Mouse (Mus musculus) hindbrain, embryonic 11.5 days (tissue): ENCODE measurements around the gene Zfp473. TPM values are rescaled to one million over a fixed set of nuclear protein-coding genes. Genes with fewer than 3 reads are reported as not detected.
"Not testable (repeated sequence)": the region's sequence is repeated elsewhere in the genome, so short reads cannot be mapped to it uniquely, and the experiment has no call there.

Experiments used
- ATAC-seq: fragments of 200-750 bp; cut with Nextera tagmentation; 2 replicates; pipeline ENCODE4 v1.8.0; 2017; ENCODE audit warnings: mild to moderate bottlenecking, moderate TSS enrichment, moderate library complexity; ENCODE audit not compliant: low FRiP score
- DNase-seq: peaks from one replicate; pipeline ENCODE4 v3.0.0-alpha.2; 2015; ENCODE audit warnings: low spot score
- H3K27ac ChIP-seq: fragments of 300-500 bp; sonication (generic); 2 replicates; pipeline ENCODE4 v1.5.1; 2014; ENCODE audit warnings: mild to moderate bottlenecking, low read depth, low read length
- H3K27me3 ChIP-seq: fragments of 300-500 bp; sonication (generic); 2 replicates; pipeline ENCODE4 v1.6.1; 2014; ENCODE audit warnings: mild to moderate bottlenecking, low read length, moderate library complexity, mixed read lengths; ENCODE audit not compliant: control insufficient read depth, insufficient read depth
- H3K36me3 ChIP-seq: fragments of 300-500 bp; sonication (generic); 2 replicates; pipeline ENCODE4 v1.6.1; 2014; ENCODE audit warnings: mild to moderate bottlenecking, low read length, moderate library complexity, mixed read lengths; ENCODE audit not compliant: control insufficient read depth, insufficient read depth
- H3K4me1 ChIP-seq: fragments of 300-500 bp; sonication (generic); replicated peaks from 2 replicates; pipeline ENCODE4 v1.6.1; 2014; ENCODE audit warnings: low read length, mixed read lengths; ENCODE audit not compliant: control insufficient read depth, insufficient read depth
- H3K4me2 ChIP-seq: fragments of 300-500 bp; sonication (generic); replicated peaks from 2 replicates; pipeline ENCODE4 v1.6.1; 2014; ENCODE audit warnings: mild to moderate bottlenecking, low read depth, low read length
- H3K4me3 ChIP-seq: fragments of 300-500 bp; sonication (generic); 2 replicates; pipeline ENCODE4 v1.5.1; 2014; ENCODE audit warnings: low read depth, low read length
- H3K9ac ChIP-seq: fragments of 300-500 bp; sonication (generic); 2 replicates; pipeline ENCODE4 v1.6.1; 2014; ENCODE audit warnings: low read depth, low read length
- H3K9me3 ChIP-seq: fragments of 300-500 bp; sonication (generic); 2 replicates; pipeline ENCODE4 v1.6.1; 2016; ENCODE audit warnings: low read length; ENCODE audit not compliant: control insufficient read depth
- WGBS: fragments of 180-500 bp; shearing (Covaris S2); extraction: QIAGEN DNeasy Blood & Tissue Kit; methylation state at CpG from one replicate; pipeline ENCODE4 v1.1.7; 2014; 5-methylcytosine and 5-hydroxymethylcytosine counted together
- polyA plus RNA-seq: library from polyadenylated mRNA; unstranded; fragments of >200 nt; fragmentation: Nextera tagmentation; extraction: Ambion mirVana; gene quantifications from 2 replicates; pipeline ENCODE4 v1.2.1, GENCODE M21; 2014

The Zfp473 gene
- polyA plus RNA-seq: 3.0 and 3.7 TPM in 2 replicates

DNA sequence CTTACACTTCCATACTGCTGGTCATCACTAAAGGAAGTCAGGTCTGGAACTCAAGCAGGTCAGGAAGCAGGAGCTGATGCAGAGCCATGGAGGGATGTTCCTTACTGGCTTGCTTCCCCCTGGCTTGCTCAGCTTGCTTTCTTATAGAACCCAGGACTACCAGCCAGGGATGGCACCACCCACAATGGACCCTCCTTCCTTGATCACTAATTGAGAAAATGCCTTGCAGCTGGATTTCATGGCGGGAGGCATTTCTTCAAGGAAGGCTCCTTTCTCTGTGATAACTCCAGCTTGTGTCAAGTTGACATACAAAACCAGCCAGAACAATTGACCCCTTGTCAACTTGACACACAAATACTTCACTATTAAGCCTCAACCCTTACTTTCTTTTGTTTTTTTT, at the start of gene Zfp473:
Gene Zfp473 (minus strand): TSS at position 101 of the 400 bp plus-strand sequence.
- not testable (repeated sequence) for H3K4me2 ChIP-seq, H3K27me3 ChIP-seq, H3K36me3 ChIP-seq, ATAC-seq, H3K27ac ChIP-seq, H3K9me3 ChIP-seq, H3K4me3 ChIP-seq, H3K4me1 ChIP-seq, H3K9ac ChIP-seq, DNase-seq
- whole genome bisulfite sequencing: 93% methylated on average over 1 of the region's 1 CpGs

DNA sequence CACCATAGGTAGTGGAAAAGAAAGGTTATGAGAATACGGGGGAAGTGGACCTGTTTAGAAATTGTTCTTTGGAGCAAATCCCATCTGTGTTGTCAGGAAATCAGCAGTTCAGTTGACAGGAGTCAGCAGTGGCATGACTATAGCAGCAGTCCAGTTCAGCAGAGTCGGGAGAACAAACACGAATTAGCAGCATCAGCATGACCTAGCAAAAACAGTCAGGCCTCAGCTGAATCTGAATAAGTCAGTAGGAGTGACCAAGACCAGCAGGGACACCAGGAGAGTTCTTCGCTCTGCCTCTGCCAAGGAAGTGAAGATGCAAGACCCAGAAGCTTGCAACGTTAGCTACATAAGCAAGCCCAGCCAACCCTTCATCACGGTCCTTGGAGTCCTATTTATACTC, 41.9 kb upstream of the Zfp473 start:
- DNase-seq (no peak), ATAC-seq (no peak)
- Histone ChIP-seq H3K4me1 (no peaks in the 10 kb centered on the region), H3K27me3 (no peaks in the 10 kb centered on the region), H3K4me2 (no peak overlapping the region), H3K36me3 (no peaks in the 10 kb centered on the region), H3K9me3 (no peaks in the 10 kb centered on the region), H3K9ac (no peak overlapping the region), H3K27ac (no peak overlapping the region), H3K4me3 (no peak overlapping the region)
- WGBS: 83% methylated on average over 6 of the region's 6 CpGs

- H3K4me2 ChIP-seq: no peak overlapping the region
- H3K9me3 ChIP-seq: no peaks in the 10 kb centered on the region
- no peak overlapping the region for H3K27ac ChIP-seq
- H3K27me3 ChIP-seq: no peaks in the 10 kb centered on the region
- H3K36me3 ChIP-seq: no peaks in the 10 kb centered on the region
- H3K4me1 ChIP-seq: no peaks in the 10 kb centered on the region
- no peak overlapping the region for H3K4me3 ChIP-seq
- WGBS: 55% methylated on average over 4 of the region's 4 CpGs
- H3K9ac ChIP-seq: no peak overlapping the region
- no peak for DNase-seq
- no peak for ATAC-seq
Observed at GRCm38 (mm10) chr7:44790066-44790465, 39.2 kb upstream of the Zfp473 start.

- H3K4me3 ChIP-seq: no peak overlapping the region
- no peaks in the 10 kb centered on the region for H3K4me1 ChIP-seq
- WGBS: 86% methylated on average over 3 of the region's 3 CpGs
- H3K9ac ChIP-seq: no peak overlapping the region
- no peaks in the 10 kb centered on the region for H3K27me3 ChIP-seq
- ATAC-seq (no peak), DNase-seq (no peak)
- no peak overlapping the region for H3K27ac ChIP-seq
- no peak overlapping the region for H3K4me2 ChIP-seq
- H3K36me3 ChIP-seq: no peaks in the 10 kb centered on the region
- H3K9me3 ChIP-seq: no peaks in the 10 kb centered on the region
Observed at GRCm38 (mm10) chr7:44789531-44789930, 38.7 kb upstream of the Zfp473 start.

DNA sequence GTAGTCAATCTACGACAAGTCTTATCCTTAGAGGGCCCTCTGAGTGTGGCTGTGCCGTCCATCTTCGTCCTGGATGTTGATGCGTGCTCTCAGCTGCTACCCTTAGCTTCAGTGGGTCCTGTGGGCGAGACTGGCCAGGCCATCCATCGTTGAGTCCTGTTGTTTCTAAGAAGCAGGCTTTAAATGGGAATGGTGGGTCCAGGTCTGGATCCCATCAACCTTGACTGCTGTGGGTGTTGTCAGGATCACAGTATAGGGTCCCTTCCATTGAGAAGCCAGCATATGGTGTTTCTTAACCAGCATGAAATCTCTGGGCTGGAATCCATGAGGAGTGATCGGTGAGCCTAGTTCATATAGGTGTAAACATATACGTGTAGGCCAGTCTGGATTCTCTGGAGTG, 29.3 kb upstream of the Zfp473 start:
- H3K9me3 ChIP-seq: no peaks in the 10 kb centered on the region
- 90% methylated on average over 8 of the region's 8 CpGs for WGBS
- DNase-seq: no peak

GRCm38 (mm10) chr7:44776849-44777498, 26.1 kb upstream of the Zfp473 start:
- no peak for DNase-seq
- no peak overlapping the region for H3K4me3 ChIP-seq
- H3K27me3 ChIP-seq: no peaks in the 10 kb centered on the region
- no peak overlapping the region for H3K9ac ChIP-seq
- ATAC-seq: no peak
- no peaks in the 10 kb centered on the region for H3K4me1 ChIP-seq
- 89% methylated on average over 9 of the region's 9 CpGs for WGBS
- no peaks in the 10 kb centered on the region for H3K36me3 ChIP-seq
- H3K4me2 ChIP-seq: no peak overlapping the region
- no peak overlapping the region for H3K27ac ChIP-seq
- H3K9me3 ChIP-seq: no peaks in the 10 kb centered on the region

More for the DNA sequence above, 29.3 kb upstream of the Zfp473 start:
- no peak for ATAC-seq
- H3K27me3 ChIP-seq: no peaks in the 10 kb centered on the region
- no peaks in the 10 kb centered on the region for H3K36me3 ChIP-seq
- no peak overlapping the region for H3K4me2 ChIP-seq
- H3K4me1 ChIP-seq: no peaks in the 10 kb centered on the region
- no peak overlapping the region for H3K4me3 ChIP-seq
- no peak overlapping the region for H3K27ac ChIP-seq
- H3K9ac ChIP-seq: no peak overlapping the region

- H3K9me3 ChIP-seq: no peaks in the 10 kb centered on the region
- H3K4me2 ChIP-seq: no peak overlapping the region
- 0 out of 2 replicates have a peak, but pooled peaks cover 5% of the 10 kb centered on the region for H3K36me3 ChIP-seq
- no peak overlapping the region for H3K9ac ChIP-seq
- DNase-seq: no peak
- H3K4me3 ChIP-seq: no peak overlapping the region
- no peaks in the 10 kb centered on the region for H3K27me3 ChIP-seq
- no peaks in the 10 kb centered on the region for H3K4me1 ChIP-seq
- WGBS: 92% methylated on average over 8 of the region's 8 CpGs
- H3K27ac ChIP-seq: no peak overlapping the region
- ATAC-seq: no peak
Observed at GRCm38 (mm10) chr7:44772591-44773204, 21.8 kb upstream of the Zfp473 start.

DNA sequence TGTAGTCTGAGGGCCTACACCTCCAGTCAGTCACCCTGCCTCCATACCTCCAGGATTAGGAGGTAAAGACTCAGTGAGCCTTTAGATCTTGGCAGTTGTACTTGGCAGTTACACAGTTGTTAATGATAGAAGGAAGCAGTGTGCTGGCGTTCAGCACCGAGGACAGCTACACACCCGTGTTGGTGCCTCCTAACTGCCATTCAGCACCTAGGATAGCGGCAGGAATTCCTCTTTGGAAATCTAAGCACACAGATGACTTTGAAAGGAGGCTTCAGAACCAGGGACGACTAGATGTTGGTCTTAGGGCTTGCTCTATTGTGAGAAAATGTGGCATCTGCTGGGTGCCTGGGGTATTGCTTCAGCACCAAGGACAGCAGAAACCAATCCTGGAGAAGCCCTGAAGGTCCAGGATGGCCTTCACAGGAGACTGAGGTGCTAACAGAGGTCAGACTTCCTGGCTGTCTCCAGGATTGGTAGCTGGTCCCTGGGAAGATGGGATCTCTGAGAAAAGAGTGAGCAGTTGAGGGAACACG, 19.3 kb upstream of the Zfp473 start:
- H3K4me3 ChIP-seq: no peak overlapping the region
- H3K9ac ChIP-seq: no peak overlapping the region
- no peaks in the 10 kb centered on the region for H3K9me3 ChIP-seq
- H3K27me3 ChIP-seq: no peaks in the 10 kb centered on the region
- no peak overlapping the region for H3K4me2 ChIP-seq
- no peak overlapping the region for H3K27ac ChIP-seq
- WGBS: 12% methylated on average over 6 of the region's 6 CpGs
- DNase-seq: peak; percentile 79
- 0 out of 2 replicates have a peak, but pooled peaks cover 5% of the 10 kb centered on the region for H3K36me3 ChIP-seq
- no peak for ATAC-seq
- H3K4me1 ChIP-seq: no peaks in the 10 kb centered on the region

DNA sequence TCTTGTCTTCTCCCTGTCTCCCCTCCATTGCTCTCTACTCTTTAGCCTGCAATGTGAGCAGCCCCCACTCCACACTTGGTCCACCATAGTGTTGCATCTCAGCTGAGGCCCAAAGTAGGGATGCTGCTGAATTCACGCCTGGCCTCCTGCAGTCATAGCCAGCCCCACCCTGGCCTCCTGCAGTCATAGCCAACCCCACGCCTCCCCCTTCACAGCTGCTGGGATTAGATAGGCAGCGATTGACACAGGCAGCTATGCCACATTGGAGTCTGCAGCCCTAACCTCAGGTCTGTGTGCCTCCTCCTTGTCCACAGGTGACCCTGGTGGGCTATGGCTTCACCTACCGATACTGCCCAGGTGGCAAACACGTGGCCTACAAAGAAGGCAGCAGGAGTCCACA, 17.3 kb upstream of the Zfp473 start:
- ATAC-seq: no peak
- no peak overlapping the region for H3K27ac ChIP-seq
- no peaks in the 10 kb centered on the region for H3K4me1 ChIP-seq
- H3K9ac ChIP-seq: no peak overlapping the region
- no peaks in the 10 kb centered on the region for H3K9me3 ChIP-seq
- H3K4me2 ChIP-seq: no peak overlapping the region
- WGBS: 87% methylated on average over 5 of the region's 5 CpGs
- H3K4me3 ChIP-seq: no peak overlapping the region
- 0 out of 2 replicates have a peak, but pooled peaks cover 5% of the 10 kb centered on the region for H3K36me3 ChIP-seq
- H3K27me3 ChIP-seq: no peaks in the 10 kb centered on the region
- no peak for DNase-seq
